Mouse (Mus musculus) ES-E14 (cell line): ENCODE data around the gene Zbtb1.
"Not testable (repeated sequence)": the region's sequence is repeated elsewhere in the genome, so short reads cannot be mapped to it uniquely, and the experiment has no call there.

Experiments
- CHD2 ChIP-seq: IDR thresholded peaks from 2 replicates; pipeline ENCODE4 v1.6.1; 2014; ENCODE audit warnings: mild to moderate bottlenecking, low read depth, low read length, inconsistent platforms
- HCFC1 ChIP-seq: IDR thresholded peaks from 2 replicates; pipeline ENCODE4 v1.6.1; 2012; ENCODE audit warnings: low read length, inconsistent platforms, borderline replicate concordance; ENCODE audit not compliant: insufficient read depth
- MAFK ChIP-seq: IDR thresholded peaks from 2 replicates; pipeline ENCODE4 v1.6.1; 2014; ENCODE audit warnings: mild to moderate bottlenecking, low read depth, low read length, inconsistent platforms; ENCODE audit not compliant: insufficient read depth
- ZC3H11A ChIP-seq: IDR thresholded peaks from 2 replicates; pipeline ENCODE4 v1.6.1; 2012; ENCODE audit warnings: low read depth, mild to moderate bottlenecking, inconsistent platforms, low read length, borderline replicate concordance
- ZNF384 ChIP-seq: IDR thresholded peaks from 2 replicates; pipeline ENCODE4 v1.6.1; 2012; ENCODE audit warnings: low read depth, low read length, inconsistent platforms

GRCm38 (mm10) chr12:76443488-76443887 lies 73.4 kb downstream of the Zbtb1 start:
- TF ChIP-seq HCFC1, MAFK, ZC3H11A, ZNF384, CHD2: not testable (repeated sequence)
